Mouse (Mus musculus): ENCODE data around the gene Ndufb11.

DNA sequence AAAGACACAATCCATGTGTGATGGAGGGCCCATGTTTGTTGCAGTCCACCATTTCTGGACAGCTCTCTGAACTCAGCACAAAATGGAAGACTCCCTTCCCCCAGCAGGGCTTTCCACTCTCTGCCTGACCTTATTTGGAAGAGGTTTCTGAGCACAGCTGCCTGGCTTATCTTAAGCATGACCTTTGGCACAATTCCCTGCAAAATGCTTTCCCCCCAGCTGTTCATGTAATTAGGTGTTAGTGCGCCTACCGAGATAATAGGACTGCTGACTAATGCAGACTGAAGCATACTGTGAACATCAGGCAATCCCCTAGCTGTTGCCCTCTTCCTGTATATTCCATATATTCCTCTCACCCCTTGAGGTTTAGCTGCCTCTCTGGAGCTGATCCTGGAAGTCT is 46.4 kb downstream of the Ndufb11 start:
- TF ChIP-seq POLR2A (IDR thresholded peaks at IDR 0.05; ENCODE audit: insufficient read depth, low read depth, low read length): no peak
- no peak for TF ChIP-seq CTCF (IDR thresholded peaks at IDR 0.05)

Measured in heart, adult 2 months (tissue).